Mouse (Mus musculus) ES-E14 (cell line): ENCODE measurements around the gene Capg.

Experiments
- CHD2 ChIP-seq: IDR thresholded peaks from 2 replicates; pipeline ENCODE4 v1.6.1; 2014; ENCODE audit warnings: mild to moderate bottlenecking, low read depth, low read length, inconsistent platforms
- HCFC1 ChIP-seq: IDR thresholded peaks from 2 replicates; pipeline ENCODE4 v1.6.1; 2012; ENCODE audit warnings: low read length, inconsistent platforms, borderline replicate concordance; ENCODE audit not compliant: insufficient read depth
- MAFK ChIP-seq: IDR thresholded peaks from 2 replicates; pipeline ENCODE4 v1.6.1; 2014; ENCODE audit warnings: mild to moderate bottlenecking, low read depth, low read length, inconsistent platforms; ENCODE audit not compliant: insufficient read depth
- ZC3H11A ChIP-seq: IDR thresholded peaks from 2 replicates; pipeline ENCODE4 v1.6.1; 2012; ENCODE audit warnings: low read depth, mild to moderate bottlenecking, inconsistent platforms, low read length, borderline replicate concordance
- ZNF384 ChIP-seq: IDR thresholded peaks from 2 replicates; pipeline ENCODE4 v1.6.1; 2012; ENCODE audit warnings: low read depth, low read length, inconsistent platforms

- TF ChIP-seq MAFK (no peak), HCFC1 (no peak), ZNF384 (no peak), CHD2 (no peak), ZC3H11A (no peak)
These were observed 56.0 kb downstream of the Capg start for GRCm38 (mm10) chr6:72600216-72600615.
